Mouse (Mus musculus) midbrain, postnatal 0 days (tissue): ENCODE data around the gene Creb1. TPM values are rescaled to one million over a fixed set of nuclear protein-coding genes. Genes with fewer than 3 reads are reported as not detected.

ENCODE experiments used
- ATAC-seq: fragments of 200-750 bp; cut with Nextera tagmentation; 2 replicates; pipeline ENCODE4 v1.8.0; 2017; ENCODE audit warnings: moderate number of reproducible peaks, mild to moderate bottlenecking, moderate TSS enrichment, moderate library complexity; ENCODE audit not compliant: low FRiP score
- DNase-seq: peaks from one replicate; pipeline ENCODE4 v3.0.0-alpha.2; 2015; ENCODE audit warnings: low spot score
- H3K27ac ChIP-seq: fragments of 300-500 bp; sonication (generic); 2 replicates; pipeline ENCODE4 v1.5.1; 2014; ENCODE audit warnings: low read depth, mild to moderate bottlenecking, low read length, mixed read lengths
- H3K27me3 ChIP-seq: fragments of 300-500 bp; sonication (generic); 2 replicates; pipeline ENCODE4 v1.6.1; 2014; ENCODE audit warnings: low read length, control low read depth, mixed read lengths; ENCODE audit not compliant: insufficient read depth
- H3K36me3 ChIP-seq: fragments of 300-500 bp; sonication (generic); 2 replicates; pipeline ENCODE4 v1.6.1; 2014; ENCODE audit warnings: low read length, control low read depth, mixed read lengths; ENCODE audit not compliant: insufficient read depth
- H3K4me1 ChIP-seq: fragments of 300-500 bp; sonication (generic); 2 replicates; pipeline ENCODE4 v1.6.1; 2014; ENCODE audit warnings: mild to moderate bottlenecking, control low read depth, antibody characterized with exemption, low read length, mixed read lengths; ENCODE audit not compliant: insufficient read depth
- H3K4me2 ChIP-seq: fragments of 300-500 bp; sonication (generic); 2 replicates; pipeline ENCODE4 v1.6.1; 2014; ENCODE audit warnings: low read depth, mild to moderate bottlenecking, low read length, mixed read lengths; ENCODE audit not compliant: poor library complexity, severe bottlenecking
- H3K4me3 ChIP-seq: fragments of 300-500 bp; sonication (generic); 2 replicates; pipeline ENCODE4 v1.5.1; 2014; ENCODE audit warnings: low read depth, mild to moderate bottlenecking, low read length, moderate library complexity
- H3K9ac ChIP-seq: fragments of 300-500 bp; sonication (generic); replicated peaks from 2 replicates; pipeline ENCODE4 v1.6.1; 2014; ENCODE audit warnings: mild to moderate bottlenecking, low read length, moderate library complexity, mixed read lengths; ENCODE audit not compliant: poor library complexity, severe bottlenecking
- H3K9me3 ChIP-seq: fragments of 300-500 bp; sonication (generic); 2 replicates; pipeline ENCODE4 v1.6.1; 2016; ENCODE audit warnings: low read length, control low read depth
- CTCF ChIP-seq: IDR thresholded peaks from 2 replicates; pipeline ENCODE4 v1.5.1; 2016; ENCODE audit warnings: antibody characterized with exemption, mild to moderate bottlenecking
- WGBS: fragments of 180-500 bp; shearing (Covaris S2); extraction: QIAGEN DNeasy Blood & Tissue Kit; methylation state at CpG from one replicate; pipeline ENCODE4 v1.1.7; 2014; 5-methylcytosine and 5-hydroxymethylcytosine counted together
- polyA plus RNA-seq: library from polyadenylated mRNA; unstranded; fragments of >200 nt; fragmentation: Nextera tagmentation; extraction: Ambion mirVana; gene quantifications from 2 replicates; pipeline ENCODE4 v1.2.1, GENCODE M21; 2015
- total RNA-seq: library from RNA; depleted of rRNA; stranded (reverse); fragments of >200 nt; gene quantifications from 2 replicates; pipeline ENCODE4 v1.2.3, GENCODE M21; 2014

Creb1 gene
- total and polyA plus RNA-seq, 2 experiments from 2014 or later: 11.8 to 45.1 TPM

DNA sequence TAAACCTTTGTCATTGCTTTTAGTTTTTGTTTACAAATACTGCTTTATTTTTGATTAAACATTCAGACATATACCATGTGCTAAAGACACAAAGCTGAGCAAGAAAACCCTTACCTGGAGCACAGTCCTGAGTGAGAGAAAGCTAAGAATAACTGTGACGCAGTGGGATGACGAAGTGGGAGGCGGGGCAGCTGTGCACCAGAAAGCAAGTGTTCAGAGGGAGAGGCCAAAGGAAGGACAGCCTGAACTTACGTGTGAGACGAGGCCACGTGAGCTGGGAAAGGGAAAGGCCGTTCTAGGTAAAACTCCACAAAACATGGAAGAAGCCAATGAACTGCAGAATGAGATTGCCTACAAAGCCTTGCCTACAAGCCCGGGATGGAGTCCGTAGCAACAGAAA, 77.5 kb downstream of the Creb1 start:
- WGBS: 91% methylated on average over 9 of the region's 9 CpGs
- ATAC-seq (no peak), DNase-seq (no peak)
- Histone ChIP-seq H3K4me2 (no peak overlapping the region), H3K9me3 (no peaks in the 10 kb centered on the region), H3K36me3 (peaks cover 27% of the 10 kb centered on the region), H3K4me3 (no peak overlapping the region), H3K27me3 (no peaks in the 10 kb centered on the region), H3K4me1 (no peaks in the 10 kb centered on the region), H3K27ac (no peak overlapping the region), H3K9ac (no peak overlapping the region)
- no peak for TF ChIP-seq CTCF

DNA sequence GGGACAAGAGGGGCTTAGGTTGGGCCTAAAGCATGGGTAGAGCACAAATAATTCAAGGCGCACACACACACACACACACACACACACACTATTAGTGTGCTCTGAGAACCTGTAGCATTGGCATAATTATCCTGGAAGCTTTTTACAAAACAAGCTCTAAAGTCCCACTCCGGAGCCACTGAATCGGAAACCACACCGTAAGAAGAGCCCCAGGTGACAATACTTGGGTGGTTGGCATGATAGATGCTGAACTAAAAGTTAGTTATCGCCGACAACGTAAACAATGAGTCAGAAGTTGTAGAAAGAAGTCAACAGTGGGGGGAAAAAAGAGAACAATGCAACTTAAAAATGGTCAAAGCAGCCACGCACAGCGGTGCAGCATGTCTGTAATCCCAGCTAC, 81.9 kb downstream of the Creb1 start:
- WGBS: 90% methylated on average over 9 of the region's 9 CpGs
- no peak for TF ChIP-seq CTCF
- DNase-seq (no peak), ATAC-seq (no peak)
- H3K27ac ChIP-seq: no peak overlapping the region
- H3K9me3 ChIP-seq: no peaks in the 10 kb centered on the region
- H3K36me3 ChIP-seq: peaks cover 13% of the 10 kb centered on the region; the same call in 1 of the 2 replicates
- H3K4me2 ChIP-seq: no peak overlapping the region
- H3K9ac ChIP-seq: no peak overlapping the region
- no peaks in the 10 kb centered on the region for H3K27me3 ChIP-seq
- peaks cover 14% of the 10 kb centered on the region for H3K4me1 ChIP-seq
- no peak overlapping the region for H3K4me3 ChIP-seq

GRCm38 (mm10) chr1:64614801-64615345, 82.4 kb downstream of the Creb1 start:
- no peak overlapping the region for H3K4me2 ChIP-seq
- peaks cover 13% of the 10 kb centered on the region; the same call in 1 of the 2 replicates for H3K36me3 ChIP-seq
- peaks cover 14% of the 10 kb centered on the region for H3K4me1 ChIP-seq
- no peak overlapping the region for H3K4me3 ChIP-seq
- H3K9ac ChIP-seq: no peak overlapping the region
- no peaks in the 10 kb centered on the region for H3K27me3 ChIP-seq
- no peak overlapping the region for H3K27ac ChIP-seq
- WGBS: 81% methylated on average over 10 of the region's 10 CpGs
- DNase-seq (no peak), ATAC-seq (no peak)
- no peaks in the 10 kb centered on the region for H3K9me3 ChIP-seq
- no peak for TF ChIP-seq CTCF

DNA sequence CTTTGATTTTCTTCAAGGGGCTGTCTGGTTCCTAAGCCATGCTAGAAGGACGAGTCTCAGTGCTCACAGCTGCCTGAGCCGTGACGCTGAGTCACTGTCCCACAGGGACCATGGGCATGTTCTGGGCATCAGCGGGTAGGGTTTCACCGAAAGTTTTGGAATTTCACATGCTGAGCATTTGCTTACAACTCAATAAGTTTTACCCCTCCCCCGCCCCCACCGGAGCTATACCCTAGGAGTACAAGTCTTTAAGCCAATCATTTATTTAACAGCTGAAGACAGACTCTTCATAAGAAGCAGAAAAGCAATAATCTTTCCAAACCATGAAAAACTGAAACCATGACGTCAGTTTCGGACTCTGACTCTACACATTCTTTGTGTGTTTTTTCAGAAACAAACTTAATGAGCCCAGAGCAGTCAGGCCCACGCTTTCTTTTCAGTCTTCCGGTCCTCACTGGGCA, 83.1 kb downstream of the Creb1 start:
- DNase-seq (no peak), ATAC-seq (no peak)
- H3K36me3 ChIP-seq: 0 out of 2 replicates have a peak, but pooled peaks cover 7% of the 10 kb centered on the region
- no peaks in the 10 kb centered on the region for H3K27me3 ChIP-seq
- TF ChIP-seq CTCF: no peak
- WGBS: 80% methylated on average over 11 of the region's 11 CpGs
- H3K4me2 ChIP-seq: no peak overlapping the region
- H3K4me1 ChIP-seq: peaks cover 14% of the 10 kb centered on the region
- H3K27ac ChIP-seq: no peak overlapping the region
- no peak overlapping the region for H3K9ac ChIP-seq
- H3K4me3 ChIP-seq: no peak overlapping the region
- no peaks in the 10 kb centered on the region for H3K9me3 ChIP-seq

GRCm38 (mm10) chr1:64616076-64616475, 83.6 kb downstream of the Creb1 start:
- H3K4me3 ChIP-seq: peak overlapping the region; percentile 86
- H3K4me1 ChIP-seq: peaks cover 14% of the 10 kb centered on the region
- no peaks in the 10 kb centered on the region for H3K9me3 ChIP-seq
- DNase-seq (no peak), ATAC-seq (no peak)
- no peaks in the 10 kb centered on the region for H3K27me3 ChIP-seq
- H3K27ac ChIP-seq: no peak overlapping the region
- H3K9ac ChIP-seq: peak overlapping the region; percentile 95
- 0 out of 2 replicates have a peak, but pooled peaks cover 5% of the 10 kb centered on the region for H3K36me3 ChIP-seq
- peak overlapping the region; percentile 74 for H3K4me2 ChIP-seq
- TF ChIP-seq CTCF: no peak
- WGBS: 59% methylated on average over 6 of the region's 6 CpGs

GRCm38 (mm10) chr1:64616531-64616880, 84.1 kb downstream of the Creb1 start:
- ATAC-seq (peak; percentile 18; the same call in 1 of the 2 replicates), DNase-seq (peak; percentile 30)
- no peak for TF ChIP-seq CTCF
- WGBS: 3% methylated on average over 8 of the region's 8 CpGs
- no peaks in the 10 kb centered on the region for H3K9me3 ChIP-seq
- H3K9ac ChIP-seq: peak overlapping the region; percentile 95
- peak overlapping the region; percentile 96 for H3K27ac ChIP-seq
- H3K4me2 ChIP-seq: peak overlapping the region; percentile 74
- no peaks in the 10 kb centered on the region for H3K27me3 ChIP-seq
- H3K4me1 ChIP-seq: peaks cover 14% of the 10 kb centered on the region
- peak overlapping the region; percentile 86 for H3K4me3 ChIP-seq
- 0 out of 2 replicates have a peak, but pooled peaks cover 5% of the 10 kb centered on the region for H3K36me3 ChIP-seq
